Mouse (Mus musculus): ENCODE results near the gene Kcnip1. TPM values are rescaled to one million over a fixed set of nuclear protein-coding genes. Genes with fewer than 3 reads are reported as not detected.

Gene Kcnip1
- polyA plus RNA-seq, 1 experiment from 2014 or later: 130 TPM

DNA sequence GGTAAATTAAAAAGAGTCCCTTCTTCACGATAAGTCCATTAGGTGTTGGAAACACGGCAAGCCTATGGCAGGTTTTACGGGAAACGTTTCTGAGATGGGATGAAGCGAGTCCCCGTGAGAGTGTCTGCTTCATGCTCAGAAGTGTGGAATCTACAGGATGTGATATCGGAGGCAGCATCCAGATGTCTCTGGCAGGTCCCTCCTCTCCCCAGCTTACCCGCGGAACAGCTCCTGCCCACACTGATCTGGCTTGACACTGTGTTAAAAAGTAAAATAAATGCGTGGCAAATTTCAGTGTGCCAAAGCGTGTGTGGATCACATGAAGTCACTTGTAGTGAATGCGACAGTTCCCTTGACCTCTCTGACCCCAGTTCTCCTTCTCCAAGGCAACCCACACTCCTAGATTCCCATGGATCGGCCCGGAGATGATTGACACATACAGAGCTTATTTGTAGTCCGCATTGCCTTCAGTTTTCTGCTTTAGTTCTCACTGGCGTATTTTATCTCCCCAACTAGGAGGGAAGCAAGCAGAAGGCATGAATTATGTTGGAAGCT, 231.7 kb downstream of the Kcnip1 start:
- Histone ChIP-seq H3K4me1 (replicated peaks) (peaks cover 36% of the 10 kb centered on the region), H3K9ac (no peak overlapping the region), H3K27me3 (no peaks in the 10 kb centered on the region), H3K36me3 (no peaks in the 10 kb centered on the region), H3K4me3 (no peak overlapping the region), H3K4me2 (no peak overlapping the region), H3K9me3 (no peaks in the 10 kb centered on the region), H3K27ac (replicated peaks) (no peak overlapping the region; the same call in 1 of the 2 replicates)
- 37% methylated on average over 16 of the region's 16 CpGs for WGBS
- ATAC-seq (ENCODE audit: low FRiP score, low read depth): no peak

DNA sequence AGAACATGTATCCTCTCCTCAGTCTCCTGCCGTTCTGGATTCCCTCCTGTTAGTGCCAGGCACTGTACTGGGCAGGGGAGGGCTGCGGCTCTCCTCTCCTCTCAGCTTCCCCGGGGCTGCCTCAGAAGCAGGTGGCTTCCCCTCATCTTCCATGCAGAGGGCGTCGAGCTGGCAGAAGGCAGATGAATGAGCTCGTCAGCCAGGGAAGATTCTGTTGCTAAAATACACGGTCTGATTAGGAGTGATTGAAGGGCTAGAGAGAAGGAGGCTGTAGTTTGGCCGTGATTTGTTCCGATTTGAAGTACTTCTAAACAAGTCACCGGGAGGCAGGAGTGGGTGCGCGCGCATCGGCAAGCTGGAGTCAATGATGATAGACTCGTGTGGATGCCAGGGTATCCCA, 236.3 kb downstream of the Kcnip1 start:
- ATAC-seq (ENCODE audit: low FRiP score, low read depth): peak; percentile 28
- H3K9ac ChIP-seq: no peak overlapping the region
- H3K9me3 ChIP-seq: no peaks in the 10 kb centered on the region

DNA sequence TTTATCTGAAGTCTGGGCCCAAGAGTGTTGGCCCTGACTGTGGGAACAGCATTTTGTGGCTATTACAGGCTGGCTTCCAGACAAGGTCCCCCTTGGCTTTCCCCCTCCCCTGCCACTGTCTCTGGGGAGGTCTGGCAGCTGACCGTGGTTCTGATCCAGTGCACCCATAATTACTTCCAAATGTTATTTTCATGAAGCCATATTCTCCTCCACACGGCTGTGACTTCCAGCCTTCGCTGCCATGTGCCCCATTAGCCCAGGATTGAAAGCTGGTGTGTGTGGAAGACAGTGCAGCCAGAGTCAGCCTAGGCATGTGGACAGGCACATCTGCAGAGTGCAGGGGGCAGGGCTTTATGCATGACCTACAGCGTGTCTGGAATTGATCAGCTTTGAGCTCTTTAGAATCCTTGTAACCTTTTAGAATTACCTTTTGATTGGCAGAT, 240.5 kb downstream of the Kcnip1 start:
- no peak overlapping the region; the same call in 1 of the 2 replicates for H3K27ac ChIP-seq (replicated peaks)
- 29% methylated on average over 4 of the region's 4 CpGs for WGBS
- 0 out of 2 replicates have a peak, but pooled peaks have one; percentile 13 for ATAC-seq (ENCODE audit: low FRiP score, low read depth)

More for the DNA sequence above, 236.3 kb downstream of the Kcnip1 start:
- H3K4me2 ChIP-seq: no peak overlapping the region
- WGBS: 29% methylated on average over 15 of the region's 15 CpGs
- peaks cover 40% of the 10 kb centered on the region for H3K4me1 ChIP-seq (replicated peaks)
- H3K36me3 ChIP-seq: no peaks in the 10 kb centered on the region
- no peak overlapping the region for H3K4me3 ChIP-seq
- H3K27ac ChIP-seq (replicated peaks): no peak overlapping the region
- H3K27me3 ChIP-seq: no peaks in the 10 kb centered on the region

DNA sequence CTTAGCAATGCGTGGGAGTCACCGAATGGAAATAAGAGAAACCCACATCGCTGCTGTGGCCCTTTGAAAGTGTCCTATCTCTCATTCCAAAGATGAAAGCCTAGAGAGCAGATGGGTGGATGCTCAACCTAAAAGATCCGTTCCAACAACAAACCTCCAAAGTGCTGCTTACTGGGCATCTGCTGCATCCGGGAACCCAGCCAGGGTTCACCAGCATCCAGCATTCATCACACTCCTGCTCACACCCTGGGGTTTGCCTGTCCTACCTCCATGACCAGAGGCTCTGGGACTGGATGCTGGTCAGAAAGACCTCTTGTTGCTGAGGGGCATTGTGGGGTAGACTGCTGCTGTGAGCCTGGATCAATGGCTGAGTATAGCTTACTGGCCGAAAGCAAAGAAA, 241.4 kb downstream of the Kcnip1 start:
- Histone ChIP-seq H3K4me1 (replicated peaks) (peaks cover 20% of the 10 kb centered on the region), H3K9me3 (no peaks in the 10 kb centered on the region), H3K4me3 (no peak overlapping the region), H3K9ac (no peak overlapping the region), H3K4me2 (no peak overlapping the region), H3K36me3 (no peaks in the 10 kb centered on the region), H3K27ac (replicated peaks) (no peak overlapping the region), H3K27me3 (no peaks in the 10 kb centered on the region)
- no peak for ATAC-seq (ENCODE audit: low FRiP score, low read depth)
- 80% methylated on average over 6 of the region's 6 CpGs for WGBS

More for the DNA sequence above, 240.5 kb downstream of the Kcnip1 start:
- H3K9me3 ChIP-seq: no peaks in the 10 kb centered on the region
- H3K36me3 ChIP-seq: no peaks in the 10 kb centered on the region
- H3K9ac ChIP-seq: no peak overlapping the region
- H3K27me3 ChIP-seq: no peaks in the 10 kb centered on the region
- no peak overlapping the region for H3K4me3 ChIP-seq
- H3K4me1 ChIP-seq (replicated peaks): peaks cover 25% of the 10 kb centered on the region
- H3K4me2 ChIP-seq: no peak overlapping the region

DNA sequence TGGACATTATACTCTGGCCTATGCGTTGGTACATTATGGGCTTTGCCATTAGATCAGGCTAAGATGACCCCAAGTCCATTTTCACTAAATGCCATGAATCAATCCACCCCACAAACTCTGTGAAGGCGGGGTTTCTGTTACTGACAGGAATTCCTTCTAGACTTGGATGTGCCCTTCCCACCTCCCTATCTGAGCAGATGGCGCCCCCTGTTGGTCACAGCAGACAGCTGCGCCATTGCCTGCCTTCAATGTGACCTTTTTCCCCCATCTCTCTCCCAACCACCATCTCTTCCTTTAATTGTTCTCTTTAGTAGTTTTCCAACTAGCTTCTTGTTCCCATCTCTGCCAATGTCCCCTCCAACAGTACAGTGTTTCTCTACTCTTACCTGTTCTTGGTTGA, 243.0 kb downstream of the Kcnip1 start:
- no peak overlapping the region for H3K4me2 ChIP-seq
- 84% methylated on average over 4 of the region's 4 CpGs for WGBS
- no peaks in the 10 kb centered on the region for H3K9me3 ChIP-seq
- H3K27me3 ChIP-seq: no peaks in the 10 kb centered on the region
- no peaks in the 10 kb centered on the region for H3K36me3 ChIP-seq
- ATAC-seq (ENCODE audit: low FRiP score, low read depth): no peak
- H3K4me3 ChIP-seq: no peak overlapping the region
- H3K27ac ChIP-seq (replicated peaks): no peak overlapping the region
- H3K9ac ChIP-seq: no peak overlapping the region
- H3K4me1 ChIP-seq (replicated peaks): peaks cover 17% of the 10 kb centered on the region

DNA sequence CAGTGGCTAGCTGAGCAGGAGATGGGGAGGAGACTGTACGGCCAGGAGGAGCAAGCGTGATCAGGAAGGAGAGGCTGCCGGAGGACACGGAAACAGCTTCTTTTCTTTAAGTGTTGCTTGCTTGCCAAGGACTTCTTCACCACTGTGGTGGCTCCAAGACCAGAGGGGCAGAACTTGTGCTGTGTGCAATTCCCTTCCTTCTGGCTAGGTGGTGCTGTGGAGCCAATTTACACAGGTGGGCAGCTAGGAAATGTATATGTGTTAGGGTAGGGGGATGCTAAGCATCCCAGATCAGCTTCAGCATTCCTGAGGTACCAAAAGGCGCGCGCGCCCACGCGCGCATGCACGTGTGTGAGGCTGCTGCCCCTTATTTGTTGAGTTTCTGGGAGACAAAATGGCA, 243.5 kb downstream of the Kcnip1 start:
- Histone ChIP-seq H3K27me3 (no peaks in the 10 kb centered on the region), H3K36me3 (no peaks in the 10 kb centered on the region), H3K9me3 (no peaks in the 10 kb centered on the region), H3K27ac (replicated peaks) (no peak overlapping the region), H3K4me3 (no peak overlapping the region), H3K4me1 (replicated peaks) (peaks cover 21% of the 10 kb centered on the region), H3K9ac (no peak overlapping the region), H3K4me2 (no peak overlapping the region)
- 96% methylated on average over 12 of the region's 12 CpGs for WGBS
- ATAC-seq (ENCODE audit: low FRiP score, low read depth): no peak

DNA sequence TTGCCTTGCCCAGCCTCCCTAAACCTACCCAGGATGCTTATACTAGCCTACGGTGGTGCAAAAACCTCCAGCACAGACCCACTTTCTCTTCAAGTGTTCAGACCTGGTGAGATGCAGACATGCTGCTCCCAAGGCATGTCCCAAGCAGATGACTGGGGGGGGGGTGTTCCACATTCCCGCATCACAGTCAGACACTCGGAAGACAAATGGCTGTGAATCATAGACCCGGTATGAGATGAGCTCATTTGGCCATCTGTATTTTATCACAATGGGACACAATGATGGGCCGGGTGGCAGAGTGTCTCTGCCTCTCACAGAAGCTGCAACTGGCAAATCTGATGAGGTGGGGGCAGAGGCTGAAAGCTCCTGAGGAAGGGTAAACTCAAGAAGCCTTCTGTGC, 244.2 kb downstream of the Kcnip1 start:
- Histone ChIP-seq H3K4me2 (no peak overlapping the region), H3K9ac (no peak overlapping the region), H3K4me3 (no peak overlapping the region), H3K27ac (replicated peaks) (no peak overlapping the region), H3K36me3 (no peaks in the 10 kb centered on the region), H3K27me3 (no peaks in the 10 kb centered on the region), H3K4me1 (replicated peaks) (peaks cover 22% of the 10 kb centered on the region), H3K9me3 (no peaks in the 10 kb centered on the region)
- 72% methylated on average over 5 of the region's 5 CpGs for WGBS
- no peak for ATAC-seq (ENCODE audit: low FRiP score, low read depth)

DNA sequence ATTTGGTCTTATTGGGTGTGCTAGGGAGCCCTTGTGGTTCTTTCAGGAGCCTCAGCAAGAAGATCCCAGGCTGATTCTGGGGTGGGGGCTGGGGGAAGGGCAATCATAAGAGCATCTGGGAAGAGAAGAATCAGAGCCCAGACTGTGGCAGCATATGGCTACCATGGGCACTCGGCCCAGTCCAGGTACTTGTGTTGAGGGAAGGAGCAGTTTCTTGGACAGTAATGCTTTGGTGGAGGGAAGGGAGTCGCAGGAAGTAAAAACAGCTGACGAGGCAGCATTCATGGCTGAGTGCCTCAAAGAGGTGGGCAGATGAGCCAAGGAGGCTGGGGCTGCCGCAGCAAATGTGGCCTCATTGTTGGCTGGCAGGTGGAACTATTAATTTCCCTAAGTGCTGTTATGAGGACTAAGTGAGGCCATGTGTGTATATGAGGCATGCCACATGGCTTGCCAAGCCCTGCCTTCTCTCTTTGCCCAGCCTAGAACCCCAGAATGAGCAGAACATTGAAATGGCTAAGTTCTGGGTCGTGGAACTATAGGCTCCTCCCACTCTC, 245.5 kb downstream of the Kcnip1 start:
- H3K9ac ChIP-seq: no peak overlapping the region
- 67% methylated on average over 5 of the region's 5 CpGs for WGBS
- H3K36me3 ChIP-seq: no peaks in the 10 kb centered on the region
- peak; percentile 40 for ATAC-seq (ENCODE audit: low FRiP score, low read depth)
- H3K27ac ChIP-seq (replicated peaks): no peak overlapping the region
- H3K4me2 ChIP-seq: no peak overlapping the region
- no peaks in the 10 kb centered on the region for H3K9me3 ChIP-seq
- no peak overlapping the region for H3K4me3 ChIP-seq
- no peaks in the 10 kb centered on the region for H3K27me3 ChIP-seq
- peaks cover 20% of the 10 kb centered on the region for H3K4me1 ChIP-seq (replicated peaks)

DNA sequence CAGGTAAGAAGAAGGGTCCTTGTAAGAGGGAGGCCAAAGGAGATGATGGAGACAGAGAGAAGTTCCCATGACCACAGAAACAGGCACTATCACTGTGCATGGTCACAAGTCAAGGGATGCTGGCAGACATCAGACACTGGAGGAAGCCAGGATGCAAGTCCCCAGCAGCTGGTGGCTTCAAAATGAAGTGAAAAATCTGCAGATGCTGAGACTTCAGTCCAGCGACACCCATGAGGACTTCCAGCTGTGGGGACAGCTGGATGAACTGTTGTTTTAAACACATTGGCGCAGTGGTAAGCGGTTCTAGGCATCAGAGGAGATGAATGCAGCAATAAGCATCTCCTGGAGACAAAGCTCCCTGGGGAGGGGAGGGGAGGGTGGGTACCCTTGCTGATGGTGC, 246.6 kb downstream of the Kcnip1 start:
- Histone ChIP-seq H3K27me3 (no peaks in the 10 kb centered on the region), H3K9me3 (no peaks in the 10 kb centered on the region), H3K27ac (replicated peaks) (no peak overlapping the region), H3K4me1 (replicated peaks) (peaks cover 24% of the 10 kb centered on the region), H3K36me3 (no peaks in the 10 kb centered on the region), H3K4me2 (no peak overlapping the region), H3K9ac (no peak overlapping the region), H3K4me3 (no peak overlapping the region)
- no peak for ATAC-seq (ENCODE audit: low FRiP score, low read depth)
- 53% methylated on average over 3 of the region's 3 CpGs for WGBS

DNA sequence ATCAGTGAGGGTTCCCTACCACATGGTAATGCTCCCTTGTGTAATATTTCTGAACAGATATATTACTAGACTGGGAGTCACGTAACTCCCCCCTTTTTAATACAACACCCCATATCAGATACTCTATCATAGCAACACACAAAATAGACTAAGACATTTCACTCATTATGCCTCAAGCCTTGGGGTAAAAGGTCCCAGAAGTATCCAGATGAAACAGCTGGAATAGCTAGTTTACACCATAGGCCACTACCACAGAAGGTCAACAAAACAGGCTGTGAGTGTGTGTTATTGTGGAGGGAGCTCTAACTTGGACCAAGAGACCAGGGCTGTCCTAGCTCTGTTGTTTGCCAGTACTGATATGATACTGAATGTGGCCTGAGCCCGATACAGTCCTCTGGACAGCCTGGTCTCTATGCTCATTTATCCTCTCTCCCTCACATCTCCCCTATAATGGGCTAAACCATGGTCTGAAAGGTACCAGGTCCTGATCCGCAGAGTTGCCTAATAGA, 247.1 kb downstream of the Kcnip1 start:
- H3K36me3 ChIP-seq: no peaks in the 10 kb centered on the region
- no peak for ATAC-seq (ENCODE audit: low FRiP score, low read depth)
- no peaks in the 10 kb centered on the region for H3K27me3 ChIP-seq
- peaks cover 25% of the 10 kb centered on the region for H3K4me1 ChIP-seq (replicated peaks)
- no peak overlapping the region for H3K9ac ChIP-seq
- WGBS: 91% methylated on average over 3 of the region's 3 CpGs
- H3K27ac ChIP-seq (replicated peaks): no peak overlapping the region
- no peak overlapping the region for H3K4me3 ChIP-seq
- no peaks in the 10 kb centered on the region for H3K9me3 ChIP-seq
- no peak overlapping the region for H3K4me2 ChIP-seq

DNA sequence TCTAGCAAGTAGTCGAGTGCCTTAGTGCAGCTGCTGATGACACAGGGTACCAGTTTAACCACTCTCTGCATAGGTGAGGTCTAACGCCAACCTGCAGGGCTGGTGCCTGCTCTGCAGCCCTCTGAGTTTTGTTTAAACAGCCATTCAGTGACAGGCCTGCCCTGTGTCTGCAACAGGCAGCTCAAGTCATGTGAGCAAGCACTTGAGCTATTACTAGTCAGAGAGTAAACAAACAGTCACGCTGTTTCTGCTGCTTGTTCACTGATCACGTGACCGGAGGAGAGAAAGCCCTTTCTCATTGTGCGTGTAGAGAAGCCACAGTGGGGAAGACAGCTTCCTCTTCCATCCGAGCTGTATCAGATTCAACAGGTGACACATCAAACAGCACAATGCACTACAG, 248.5 kb downstream of the Kcnip1 start:
- no peaks in the 10 kb centered on the region for H3K9me3 ChIP-seq
- no peak overlapping the region for H3K27ac ChIP-seq (replicated peaks)
- H3K4me1 ChIP-seq (replicated peaks): peaks cover 25% of the 10 kb centered on the region
- H3K9ac ChIP-seq: no peak overlapping the region
- H3K36me3 ChIP-seq: no peaks in the 10 kb centered on the region
- ATAC-seq (ENCODE audit: low FRiP score, low read depth): 0 out of 2 replicates have a peak, but pooled peaks have one; percentile 7
- H3K27me3 ChIP-seq: no peaks in the 10 kb centered on the region
- WGBS: 43% methylated on average over 7 of the region's 7 CpGs
- no peak overlapping the region for H3K4me3 ChIP-seq
- no peak overlapping the region for H3K4me2 ChIP-seq

DNA sequence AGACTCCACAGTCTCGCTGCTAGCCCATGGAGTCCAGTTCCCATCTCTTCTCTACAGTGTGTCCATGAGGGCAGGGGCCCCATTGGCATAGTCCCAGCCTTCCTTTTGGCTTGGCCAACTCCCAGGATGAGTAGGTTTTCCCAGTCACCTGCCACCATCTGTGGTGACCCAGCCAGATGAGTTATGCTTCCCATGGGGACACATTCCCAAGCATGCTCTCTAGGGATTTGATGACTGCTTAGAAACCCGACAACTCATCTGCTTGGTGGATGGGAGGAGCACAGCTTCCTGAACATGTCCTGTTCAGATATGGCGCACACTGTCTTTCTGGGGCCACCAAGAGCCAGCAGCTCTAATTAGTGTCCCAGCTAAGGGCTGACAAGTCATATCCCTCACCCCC, 252.8 kb downstream of the Kcnip1 start:
- Histone ChIP-seq H3K36me3 (no peaks in the 10 kb centered on the region), H3K27me3 (peaks cover 2% of the 10 kb centered on the region; the same call in 1 of the 2 replicates), H3K9me3 (no peaks in the 10 kb centered on the region), H3K4me3 (no peak overlapping the region), H3K9ac (no peak overlapping the region), H3K27ac (replicated peaks) (no peak overlapping the region), H3K4me1 (replicated peaks) (peaks cover 23% of the 10 kb centered on the region), H3K4me2 (no peak overlapping the region)
- no peak for ATAC-seq (ENCODE audit: low FRiP score, low read depth)
- WGBS: 78% methylated on average over 3 of the region's 3 CpGs
